Mouse (Mus musculus) heart, postnatal 25 days (tissue): ENCODE measurements around the gene Gnao1. TPM values are rescaled to one million over a fixed set of nuclear protein-coding genes. Genes with fewer than 3 reads are reported as not detected.
A peak's percentile ranks its signal among the peaks of the same experiment; 100 is the strongest.

Experiments used
- DNase-seq: peaks from one replicate; pipeline ENCODE4 v3.0.0; 2022; ENCODE audit warnings: low spot score
- intact Hi-C: fragments of 180-260 bp; cut with DNase I; formaldehyde crosslinking; loops from one replicate; pipeline ENCODE4 v1.15.1; 2025
- total RNA-seq, 2 experiments: library from RNA; stranded (reverse); gene quantifications; 2 replicates each; pipeline ENCODE4 v1.2.3; 2021

The Gnao1 gene
- total RNA-seq, 2 experiments from 2014 or later: 26.0 to 27.4 TPM

GRCm38 (mm10) chr8:93929233-93929632 lies 119.5 kb downstream of the Gnao1 start:
- intact Hi-C loops: no loop called here

GRCm38 (mm10) chr8:93931336-93931735 lies 121.6 kb downstream of the Gnao1 start:
- intact Hi-C loops: loop anchor here (2.0 to 5.0 kb wide), 3 partner anchors 89 to 339 kb away; no protein-coding TSS in a partner anchor
- no peak for DNase-seq

More at GRCm38 (mm10) chr8:93929233-93929632, 119.5 kb downstream of the Gnao1 start:
- no peak for DNase-seq

- peak; percentile 62 for DNase-seq
- intact Hi-C loops: loop anchor here (2.0 to 5.0 kb wide), 3 partner anchors 91 to 341 kb away; no protein-coding TSS in a partner anchor
Measured at GRCm38 (mm10) chr8:93932873-93933272, 123.1 kb downstream of the Gnao1 start.

GRCm38 (mm10) chr8:93933288-93933687 lies 123.5 kb downstream of the Gnao1 start:
- no peak for DNase-seq
- intact Hi-C loops: loop anchor here (2.0 to 5.0 kb wide), 3 partner anchors 91 to 341 kb away; no protein-coding TSS in a partner anchor

- intact Hi-C loops: no loop called here
- no peak for DNase-seq
Measured at GRCm38 (mm10) chr8:93938193-93938592, 128.4 kb downstream of the Gnao1 start.

- no peak for DNase-seq
- intact Hi-C loops: no loop called here
Measured at GRCm38 (mm10) chr8:93940542-93941423, 131.0 kb downstream of the Gnao1 start.

- intact Hi-C loops: no loop called here
- DNase-seq: no peak
Measured at GRCm38 (mm10) chr8:93941636-93942054, 131.9 kb downstream of the Gnao1 start.

GRCm38 (mm10) chr8:93945781-93946180 lies 136.0 kb downstream of the Gnao1 start:
- no peak for DNase-seq
- intact Hi-C loops: no loop called here

GRCm38 (mm10) chr8:93946397-93946796 lies 136.6 kb downstream of the Gnao1 start:
- intact Hi-C loops: no loop called here
- DNase-seq: no peak

- no peak for DNase-seq
- intact Hi-C loops: no loop called here
Measured at GRCm38 (mm10) chr8:93950133-93950532, 140.4 kb downstream of the Gnao1 start.

GRCm38 (mm10) chr8:93952511-93952910 lies 142.7 kb downstream of the Gnao1 start:
- intact Hi-C loops: no loop called here
- DNase-seq: no peak

GRCm38 (mm10) chr8:93958402-93958801 lies 148.6 kb downstream of the Gnao1 start:
- no peak for DNase-seq
- intact Hi-C loops: no loop called here

- intact Hi-C loops: loop anchor here (5.0 kb wide), 1 partner anchor 96 kb away; no protein-coding TSS in a partner anchor
Measured at GRCm38 (mm10) chr8:93960909-93961308, 151.1 kb downstream of the Gnao1 start.

GRCm38 (mm10) chr8:93968293-93968692 lies 158.5 kb downstream of the Gnao1 start:
- intact Hi-C loops: no loop called here
- no peak for DNase-seq

More at GRCm38 (mm10) chr8:93960909-93961308, 151.1 kb downstream of the Gnao1 start:
- DNase-seq: no peak

- intact Hi-C loops: no loop called here
- no peak for DNase-seq
Measured at GRCm38 (mm10) chr8:93969626-93970340, 160.0 kb downstream of the Gnao1 start.

GRCm38 (mm10) chr8:93971451-93971850 lies 161.7 kb downstream of the Gnao1 start:
- no peak for DNase-seq

GRCm38 (mm10) chr8:93972211-93972610 lies 162.4 kb downstream of the Gnao1 start:
- intact Hi-C loops: no loop called here
- DNase-seq: no peak

More at GRCm38 (mm10) chr8:93971451-93971850, 161.7 kb downstream of the Gnao1 start:
- intact Hi-C loops: no loop called here

GRCm38 (mm10) chr8:93972971-93973734 lies 163.4 kb downstream of the Gnao1 start:
- no peak for DNase-seq
- intact Hi-C loops: no loop called here

GRCm38 (mm10) chr8:93973831-93974375 lies 164.1 kb downstream of the Gnao1 start:
- no peak for DNase-seq
- intact Hi-C loops: no loop called here
